Mouse (Mus musculus): ENCODE measurements around the gene Calhm2. TPM values are rescaled to one million over a fixed set of nuclear protein-coding genes. Genes with fewer than 3 reads are reported as not detected.

The Calhm2 gene
- 1 to 10 TPM; 3.4 to 3.9 TPM for total RNA-seq (2021)

DNA sequence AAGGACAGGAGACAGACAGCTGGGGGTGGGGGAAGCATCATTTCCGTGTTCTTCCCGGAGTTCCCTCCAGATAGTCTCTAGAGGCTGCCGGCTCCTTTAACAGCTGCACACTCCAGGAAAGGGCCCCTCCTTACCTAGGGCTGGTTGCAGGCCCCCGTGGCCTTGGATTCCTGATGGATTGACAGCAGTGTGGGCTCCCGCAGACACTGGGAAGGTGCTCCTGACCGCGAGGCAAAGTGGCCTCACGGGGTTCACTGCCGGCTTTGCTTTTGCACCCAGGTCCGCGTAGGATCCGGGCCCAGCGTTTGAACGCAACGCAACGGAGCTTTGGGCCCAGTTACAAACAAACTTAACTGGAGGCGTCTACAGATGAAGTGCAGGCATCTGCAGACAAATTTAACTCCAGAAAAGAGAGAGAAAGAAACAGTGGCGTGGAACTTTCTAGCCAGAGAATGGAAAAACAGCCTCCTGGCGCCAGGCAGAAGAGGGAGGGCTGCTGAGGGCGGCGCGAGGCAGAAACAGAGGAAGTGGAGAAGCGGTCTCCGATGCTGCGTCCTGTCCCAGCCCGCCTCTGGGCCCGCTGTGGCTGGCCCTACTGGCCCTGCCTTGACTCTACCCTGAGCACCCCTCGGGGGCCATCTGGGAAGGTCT lies at the start of gene Calhm2:
Calhm2 (minus strand) TSS at position 524 of the 651 bp plus-strand sequence.
- peak; percentile 52 for DNase-seq (ENCODE audit: low spot score)
- intact Hi-C loops (cut with DNase I): no loop called here

DNA sequence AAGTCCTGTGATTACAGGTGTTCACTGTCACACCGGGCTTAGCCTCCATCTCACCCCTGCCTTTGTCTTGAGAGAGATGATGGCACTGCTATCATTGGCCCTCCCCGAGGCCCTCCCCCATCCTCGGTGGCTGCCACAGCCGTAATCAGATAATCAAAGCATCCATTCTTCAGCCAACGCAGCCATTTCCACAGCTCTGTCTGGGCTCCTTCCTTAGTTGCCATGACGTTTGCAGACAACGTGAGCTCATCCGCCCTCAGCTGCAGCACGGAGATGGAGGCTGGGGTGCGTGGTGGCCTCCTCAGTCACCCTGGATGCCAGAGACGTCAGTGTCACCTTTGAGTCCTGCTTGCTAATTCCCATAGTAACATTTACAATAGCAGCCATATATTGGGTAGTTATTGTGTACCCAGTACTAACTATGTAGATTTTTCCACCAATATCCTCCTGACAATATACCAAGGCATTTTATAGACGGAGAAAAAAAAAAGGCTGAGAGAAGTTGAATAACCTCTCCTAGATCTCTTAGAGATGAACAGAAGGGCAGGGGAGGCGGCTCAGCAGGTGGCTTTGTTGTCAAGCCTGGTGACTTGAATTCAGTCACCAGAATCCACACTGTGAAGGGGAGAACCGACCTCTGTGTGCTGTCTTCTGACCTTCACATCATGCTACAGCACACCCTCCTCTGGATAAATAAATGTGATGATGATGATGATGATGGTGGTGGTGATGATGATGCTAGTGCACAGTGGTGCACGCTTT lies 48.6 kb upstream of the Calhm2 start:
- no peak for DNase-seq (ENCODE audit: low spot score)
- intact Hi-C loops (cut with DNase I): no loop called here

DNA sequence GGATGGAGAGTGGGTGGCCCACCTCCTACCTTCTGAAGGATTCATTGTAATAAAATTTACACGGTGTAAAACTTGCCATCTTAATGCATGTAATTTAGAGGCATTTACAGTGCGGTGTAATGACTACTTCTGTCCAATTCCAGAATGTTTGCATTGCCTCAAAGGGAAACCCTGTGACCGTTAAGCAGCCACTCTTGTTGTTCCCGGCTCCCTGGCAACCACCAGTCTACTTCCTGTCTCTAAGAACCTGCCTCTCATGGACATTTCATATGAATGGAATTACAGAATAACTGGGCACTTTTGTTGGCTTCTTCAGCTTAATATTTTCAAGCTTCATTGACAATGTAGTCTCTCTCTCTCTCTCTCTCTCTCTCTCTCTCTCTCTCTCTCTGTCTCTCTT lies 46.6 kb upstream of the Calhm2 start:
- DNase-seq (ENCODE audit: low spot score): no peak
- intact Hi-C loops (cut with DNase I): no loop called here

DNA sequence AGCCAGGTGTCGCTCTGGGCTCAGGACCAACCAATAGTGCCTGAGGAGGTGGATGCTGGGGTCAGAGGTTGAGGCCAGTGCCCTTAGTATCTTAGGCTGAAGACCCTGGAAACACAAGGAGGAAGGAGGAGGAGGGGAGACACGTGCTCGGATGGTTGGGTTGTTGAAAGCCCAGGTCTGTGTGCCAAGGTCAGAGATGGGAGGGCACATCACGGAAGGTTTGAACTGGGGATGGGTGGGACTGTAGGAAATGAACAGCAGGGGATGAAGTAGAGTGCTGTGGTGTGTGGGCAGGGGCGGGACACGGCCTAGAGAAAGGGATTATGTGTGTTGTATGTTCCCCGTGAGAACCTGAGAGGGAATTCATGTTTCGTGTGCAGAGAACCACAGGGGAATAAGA lies 46.1 kb upstream of the Calhm2 start:
- no peak for DNase-seq (ENCODE audit: low spot score)
- intact Hi-C loops (cut with DNase I): no loop called here

- intact Hi-C loops (cut with DNase I): no loop called here
- no peak for DNase-seq (ENCODE audit: low spot score)
Observed at GRCm38 (mm10) chr19:47180011-47180410, 41.9 kb upstream of the Calhm2 start.

DNA sequence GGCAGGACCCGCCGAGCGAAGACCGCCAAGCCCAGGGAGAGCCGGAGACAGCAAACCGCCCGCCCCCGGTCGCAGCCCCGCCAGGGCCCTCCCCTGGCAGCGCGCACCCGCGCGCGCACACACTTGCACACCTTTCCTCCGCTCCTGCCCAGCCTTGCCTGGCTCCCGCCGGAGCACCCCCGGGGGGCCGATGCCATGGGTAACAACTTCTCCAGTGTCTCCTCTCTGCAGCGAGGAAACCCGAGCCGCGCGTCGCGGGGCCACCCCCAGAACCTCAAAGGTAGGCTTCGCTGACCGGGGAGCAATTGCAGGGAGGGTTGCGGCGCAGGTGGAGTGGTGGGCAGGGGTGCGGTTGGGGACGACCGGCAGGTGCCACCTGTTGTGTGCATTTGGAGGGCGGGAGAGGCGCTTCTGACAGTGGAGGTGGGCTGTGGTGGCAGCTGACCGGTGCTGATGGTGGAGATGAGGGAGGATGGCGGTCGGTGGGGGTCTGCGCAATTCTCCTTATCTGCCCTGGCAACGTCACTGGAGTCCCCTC lies 41.2 kb upstream of the Calhm2 start:
- intact Hi-C loops (cut with DNase I): loop anchor here (5.0 kb wide), 1 partner anchor 83 kb away; no protein-coding TSS in a partner anchor
- DNase-seq (ENCODE audit: low spot score): no peak

DNA sequence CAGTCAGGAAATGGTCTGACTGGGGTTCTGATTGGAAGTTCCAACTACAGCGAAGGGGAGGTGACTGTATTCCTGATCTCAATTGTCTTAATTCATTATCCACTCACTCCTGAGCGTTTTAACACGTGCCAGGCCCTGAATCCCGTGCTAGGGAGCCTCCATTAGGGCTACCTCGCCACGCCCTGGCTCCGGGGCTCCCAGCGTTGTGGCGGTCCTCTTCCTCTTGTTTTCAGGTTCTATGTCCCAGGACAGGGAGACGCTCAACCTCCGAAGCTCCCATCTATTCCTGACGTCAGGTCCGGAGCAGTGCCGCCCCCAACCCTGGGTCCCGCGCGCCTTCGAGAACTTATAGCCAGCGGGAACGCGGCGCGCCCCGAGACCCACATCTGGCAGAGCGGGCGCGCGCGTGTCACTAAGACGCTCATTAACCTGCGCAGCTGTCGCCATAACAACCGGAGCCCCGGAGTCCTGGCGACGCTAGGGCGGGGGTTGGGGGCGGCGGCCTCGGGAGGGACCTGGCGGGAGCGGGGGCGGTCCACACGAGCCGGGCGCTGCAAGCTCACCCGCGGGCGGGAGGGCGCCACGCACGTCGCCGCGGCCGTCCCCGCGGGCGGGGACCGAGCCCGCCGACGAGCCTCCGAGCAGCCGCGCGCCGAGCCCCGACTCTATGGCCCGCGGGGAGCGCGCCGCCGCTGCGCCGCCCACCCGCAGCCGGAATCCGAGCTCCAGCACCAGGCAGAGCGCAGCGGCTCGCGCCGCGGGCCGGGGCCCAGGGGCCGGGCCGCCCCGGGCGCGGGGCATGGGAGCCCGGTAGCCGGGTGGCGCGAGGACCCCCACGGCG lies 40.6 kb upstream of the Calhm2 start, which contains the start of gene Neurl1a:
Neurl1a (plus strand) TSS at position 390 of the 841 bp plus-strand sequence.
- no peak for DNase-seq (ENCODE audit: low spot score)
- intact Hi-C loops (cut with DNase I): loop anchor here (5.0 kb wide), 1 partner anchor 84 kb away; no protein-coding TSS in a partner anchor

DNA sequence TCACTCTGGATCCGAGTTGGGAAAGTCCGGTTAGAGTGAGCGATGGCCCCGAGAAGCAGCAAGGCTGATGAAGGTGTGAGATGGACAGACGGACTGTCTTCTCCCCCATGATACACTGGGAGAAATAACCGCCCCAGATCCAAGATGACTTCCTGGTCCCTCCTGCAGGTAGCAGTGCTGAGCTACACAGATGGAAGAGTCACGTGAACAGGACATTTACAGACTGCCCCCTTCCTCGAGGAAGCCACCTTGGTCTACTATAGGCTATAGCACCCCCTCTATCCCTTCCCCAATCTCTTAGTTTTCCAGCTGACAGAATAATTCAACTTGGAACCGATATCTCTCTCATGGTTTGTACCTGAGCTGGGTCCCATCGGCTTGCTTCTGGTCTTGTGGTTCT lies 39.9 kb upstream of the Calhm2 start:
- DNase-seq (ENCODE audit: low spot score): no peak
- intact Hi-C loops (cut with DNase I): loop anchor here (5.0 kb wide), 1 partner anchor 84 kb away; no protein-coding TSS in a partner anchor

GRCm38 (mm10) chr19:47176916-47177505 lies 38.9 kb upstream of the Calhm2 start:
- intact Hi-C loops (cut with DNase I): loop anchor here (5.0 kb wide), 1 partner anchor 85 kb away; no protein-coding TSS in a partner anchor

DNA sequence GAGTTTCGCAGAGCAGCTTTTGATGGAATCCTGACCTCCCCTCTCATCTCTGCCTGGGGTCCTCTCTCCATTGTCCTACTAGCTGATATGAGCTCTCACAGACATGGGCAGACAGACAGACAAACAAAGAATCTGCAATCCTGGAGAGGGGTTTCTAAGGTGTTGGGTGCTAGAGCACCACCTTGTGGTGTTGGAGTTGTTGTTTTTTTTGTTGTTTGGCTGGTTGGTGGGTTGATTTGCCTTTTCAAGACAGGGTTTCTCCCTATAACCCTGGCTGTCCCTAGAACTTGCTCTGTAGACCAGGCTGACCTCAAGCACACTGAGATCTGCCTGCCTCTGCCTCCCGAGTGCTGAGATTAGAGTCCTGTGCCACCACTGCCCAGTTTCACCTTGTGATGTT lies 37.4 kb upstream of the Calhm2 start:
- no peak for DNase-seq (ENCODE audit: low spot score)
- intact Hi-C loops (cut with DNase I): loop anchor here (2.0 to 5.0 kb wide), 2 partner anchors 87 to 163 kb away; no protein-coding TSS in a partner anchor

More at GRCm38 (mm10) chr19:47176916-47177505, 38.9 kb upstream of the Calhm2 start:
- no peak for DNase-seq (ENCODE audit: low spot score)

DNA sequence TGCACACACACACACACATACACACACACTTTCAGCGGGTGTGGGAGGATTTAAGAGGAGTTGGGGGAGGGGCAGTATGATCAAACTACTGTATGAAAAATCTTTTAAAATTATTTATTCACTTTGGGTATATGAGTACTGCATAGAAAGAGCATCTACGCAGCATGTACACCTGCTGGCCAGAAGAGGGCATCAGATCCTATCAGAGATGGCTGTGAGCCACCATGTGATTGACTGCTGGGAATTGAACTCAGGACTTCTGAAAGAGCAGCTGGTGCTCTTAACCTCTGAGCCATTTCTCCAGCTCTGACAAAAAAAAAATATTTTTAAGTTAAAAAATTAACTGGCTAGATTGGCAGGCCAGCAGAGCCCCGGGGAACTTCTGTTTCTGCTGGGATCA lies 36.4 kb upstream of the Calhm2 start:
- DNase-seq (ENCODE audit: low spot score): no peak
- intact Hi-C loops (cut with DNase I): loop anchor here (2.0 kb wide), 1 partner anchor 164 kb away; no protein-coding TSS in a partner anchor

GRCm38 (mm10) chr19:47168793-47169412 lies 30.8 kb upstream of the Calhm2 start:
- DNase-seq (ENCODE audit: low spot score): peak; percentile 44
- intact Hi-C loops (cut with DNase I): loop anchor here (1.0 kb wide), 1 partner anchor 48 kb away; no protein-coding TSS in a partner anchor

- intact Hi-C loops (cut with DNase I): loop anchor here (1.0 kb wide), 1 partner anchor 47 kb away; no protein-coding TSS in a partner anchor
- DNase-seq (ENCODE audit: low spot score): no peak
Observed at GRCm38 (mm10) chr19:47168223-47168622, 30.1 kb upstream of the Calhm2 start.

GRCm38 (mm10) chr19:47167617-47168214 lies 29.6 kb upstream of the Calhm2 start:
- DNase-seq (ENCODE audit: low spot score): no peak
- intact Hi-C loops (cut with DNase I): loop anchor here (1.0 kb wide), 1 partner anchor 46 kb away; no protein-coding TSS in a partner anchor

- intact Hi-C loops (cut with DNase I): no loop called here
- DNase-seq (ENCODE audit: low spot score): no peak
Observed at GRCm38 (mm10) chr19:47166758-47167157, 28.7 kb upstream of the Calhm2 start.

- DNase-seq (ENCODE audit: low spot score): no peak
- intact Hi-C loops (cut with DNase I): no loop called here
Observed at GRCm38 (mm10) chr19:47163176-47163744, 25.2 kb upstream of the Calhm2 start.

GRCm38 (mm10) chr19:47161669-47162068 lies 23.6 kb upstream of the Calhm2 start:
- no peak for DNase-seq (ENCODE audit: low spot score)
- intact Hi-C loops (cut with DNase I): no loop called here

- intact Hi-C loops (cut with DNase I): no loop called here
- DNase-seq (ENCODE audit: low spot score): no peak
Observed at GRCm38 (mm10) chr19:47157664-47158063, 19.6 kb upstream of the Calhm2 start, which contains the start of gene Calhm3. Calhm3 (minus strand) TSS chr19:47157764.
